Mouse (Mus musculus): ENCODE measurements around the gene Ncoa7.

- TF ChIP-seq CTCF (IDR thresholded peaks at IDR 0.05; ENCODE audit: control insufficient read depth, insufficient read depth, insufficient replicate concordance, low read depth, low read length): no peak
- TF ChIP-seq POLR2A (IDR thresholded peaks at IDR 0.05; ENCODE audit: control insufficient read depth, low read depth, low read length): no peak
Observed at GRCm38 (mm10) chr10:30647681-30648080, 155.4 kb downstream of the Ncoa7 start.

Measured in testis, adult 2 months (tissue).